Mouse (Mus musculus) spleen, adult 2 months (tissue): ENCODE measurements around the gene Ssmem1.

ENCODE experiments used
- CTCF ChIP-seq: fragments of 200-500 bp; IDR thresholded peaks from 2 replicates; pipeline ENCODE4 v1.5.1; 2011; ENCODE audit warnings: mild to moderate bottlenecking, inconsistent platforms; ENCODE audit not compliant: insufficient read depth, insufficient read length, insufficient replicate concordance; ENCODE audit errors: extremely low read depth
- POLR2A ChIP-seq: fragments of 200-500 bp; IDR thresholded peaks from 2 replicates; pipeline ENCODE4 v1.6.1; 2011; ENCODE audit warnings: low read depth, low read length, inconsistent platforms

DNA sequence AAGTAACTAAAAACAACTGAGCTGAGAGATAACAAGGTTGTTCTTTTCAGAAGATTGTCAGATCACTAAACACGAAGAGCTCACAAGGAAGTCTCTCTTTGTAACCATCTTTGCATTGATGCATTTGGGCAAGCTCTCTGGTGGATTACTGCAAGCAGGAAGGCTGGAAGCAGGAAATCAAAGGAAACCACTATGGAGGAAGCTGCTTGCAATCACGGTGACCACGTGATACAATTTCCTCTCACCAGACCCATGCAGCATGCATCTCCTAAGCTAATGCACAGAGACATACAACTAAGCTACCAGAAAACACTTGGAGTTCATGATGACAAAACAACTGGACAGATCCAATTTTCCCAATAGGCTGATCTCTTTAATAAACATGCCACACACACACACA, 10.6 kb upstream of the Ssmem1 start:
- TF ChIP-seq POLR2A (no peak), CTCF (no peak)
